Mouse (Mus musculus) stomach, postnatal 0 days (tissue): ENCODE measurements around the gene Kif1bp. TPM values are rescaled to one million over a fixed set of nuclear protein-coding genes. Genes with fewer than 3 reads are reported as not detected.

Source experiments
- ATAC-seq: fragments of 200-750 bp; cut with Nextera tagmentation; 2 replicates; pipeline ENCODE4 v1.8.0; 2017; ENCODE audit not compliant: low FRiP score, low TSS enrichment
- DNase-seq: peaks from one replicate; pipeline ENCODE4 v3.0.0-alpha.2; 2016; ENCODE audit warnings: low spot score
- H3K27ac ChIP-seq: fragments of 300-500 bp; sonication (generic); replicated peaks from 2 replicates; pipeline ENCODE4 v1.5.1; 2014; ENCODE audit warnings: mild to moderate bottlenecking, control low read depth
- H3K27me3 ChIP-seq: fragments of 300-500 bp; sonication (generic); 2 replicates; pipeline ENCODE4 v1.6.1; 2014; ENCODE audit warnings: low read length; ENCODE audit not compliant: control insufficient read depth, insufficient read depth
- H3K36me3 ChIP-seq: fragments of 300-500 bp; sonication (generic); 2 replicates; pipeline ENCODE4 v1.6.1; 2014; ENCODE audit warnings: low read length, mixed read lengths; ENCODE audit not compliant: control insufficient read depth, insufficient read depth
- H3K4me1 ChIP-seq: fragments of 300-500 bp; sonication (generic); replicated peaks from 2 replicates; pipeline ENCODE4 v1.6.1; 2014; ENCODE audit warnings: antibody characterized with exemption; ENCODE audit not compliant: control insufficient read depth, insufficient read depth
- H3K4me2 ChIP-seq: fragments of 300-500 bp; sonication (generic); replicated peaks from 2 replicates; pipeline ENCODE4 v1.6.1; 2014; ENCODE audit warnings: low read depth, mild to moderate bottlenecking, control low read depth, moderate library complexity
- H3K4me3 ChIP-seq: fragments of 300-500 bp; sonication (generic); 2 replicates; pipeline ENCODE4 v1.5.1; 2014; ENCODE audit warnings: low read depth, low read length, control low read depth
- H3K9ac ChIP-seq: fragments of 300-500 bp; sonication (generic); 2 replicates; pipeline ENCODE4 v1.6.1; 2014; ENCODE audit warnings: mild to moderate bottlenecking, low read length, control low read depth, mixed read lengths
- H3K9me3 ChIP-seq: fragments of 300-500 bp; sonication (generic); 2 replicates; pipeline ENCODE4 v1.6.1; 2016; ENCODE audit warnings: low read length; ENCODE audit not compliant: control insufficient read depth
- CTCF ChIP-seq: IDR thresholded peaks from 2 replicates; pipeline ENCODE4 v1.5.1; 2016; ENCODE audit warnings: antibody characterized with exemption, low read depth, mild to moderate bottlenecking, moderate library complexity
- EP300 ChIP-seq: optimal IDR thresholded peaks from 2 replicates; pipeline ENCODE3; 2016; ENCODE audit warnings: antibody characterized with exemption
- WGBS: fragments of 180-500 bp; shearing (Covaris S2); extraction: QIAGEN DNeasy Blood & Tissue Kit; methylation state at CpG from one replicate; pipeline ENCODE4 v1.1.7; 2014; 5-methylcytosine and 5-hydroxymethylcytosine counted together
- polyA plus RNA-seq: library from polyadenylated mRNA; unstranded; fragments of >200 nt; fragmentation: Nextera tagmentation; extraction: Ambion mirVana; gene quantifications from 2 replicates; pipeline ENCODE4 v1.2.1, GENCODE M21; 2015

Kif1bp gene
- polyA plus RNA-seq, 1 experiment from 2014 or later: 16.4 TPM

DNA sequence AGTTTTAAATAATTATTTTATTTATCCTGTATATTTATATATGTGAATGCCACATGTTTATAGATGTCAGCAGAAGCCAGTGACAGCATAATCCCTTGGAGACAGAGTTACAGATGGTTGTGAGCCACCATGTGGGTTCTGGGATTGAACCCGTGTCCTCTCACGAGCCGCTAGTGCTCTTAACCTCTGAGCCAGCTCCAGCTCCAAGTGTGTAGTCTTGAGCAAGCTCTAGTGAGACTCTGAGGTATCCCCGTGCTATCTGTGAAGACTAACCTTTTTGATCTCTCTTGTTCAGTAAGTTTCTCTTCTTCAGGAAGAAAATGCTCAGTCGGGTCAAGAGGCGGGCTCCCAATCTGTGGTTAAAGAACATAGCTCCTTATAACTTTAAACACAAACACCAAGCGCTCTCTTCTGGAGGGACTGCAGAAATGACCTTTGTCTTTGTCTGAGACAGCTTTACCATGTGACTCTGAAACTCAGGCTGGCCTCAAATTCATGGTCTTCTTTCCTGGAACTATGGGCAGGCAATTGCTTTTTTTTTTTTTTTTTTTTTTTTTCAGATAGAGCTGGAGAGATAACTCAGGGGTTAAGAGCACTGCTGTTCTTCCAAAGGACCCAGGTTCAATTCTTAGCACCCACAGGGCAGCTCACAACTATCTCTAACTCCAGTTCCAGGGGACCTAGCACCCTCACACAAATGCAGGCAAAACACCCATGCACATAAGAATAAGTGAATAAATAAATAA lies 8.0 kb downstream of the Kif1bp start:
- H3K4me3 ChIP-seq: no peak overlapping the region
- H3K27ac ChIP-seq: no peak overlapping the region
- no peak overlapping the region for H3K4me2 ChIP-seq
- WGBS: 89% methylated on average over 7 of the region's 7 CpGs
- H3K9me3 ChIP-seq: no peaks in the 10 kb centered on the region
- H3K9ac ChIP-seq: no peak overlapping the region
- no peak for ATAC-seq
- no peak for TF ChIP-seq EP300
- TF ChIP-seq CTCF: no peak
- H3K27me3 ChIP-seq: no peaks in the 10 kb centered on the region
- DNase-seq: no peak
- no peaks in the 10 kb centered on the region for H3K4me1 ChIP-seq
- peaks cover 9% of the 10 kb centered on the region for H3K36me3 ChIP-seq

DNA sequence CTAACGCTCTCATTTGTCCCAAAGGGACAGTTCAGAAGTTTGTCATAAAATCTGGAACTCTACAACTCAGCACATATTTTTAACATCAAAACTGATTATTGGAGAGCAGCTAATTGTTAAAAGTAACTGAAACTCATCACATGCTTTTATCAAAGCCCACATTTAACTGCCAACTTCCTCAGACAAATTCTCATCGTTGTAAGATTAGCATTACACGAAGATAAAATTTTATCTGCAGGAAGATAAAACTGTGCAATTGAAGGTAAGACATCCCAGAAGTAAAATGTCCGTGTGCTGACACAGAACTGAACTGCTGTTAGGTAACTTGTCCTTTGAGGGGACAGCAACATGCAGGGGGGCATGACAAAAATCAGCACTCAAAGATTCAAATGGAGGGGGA lies 9.4 kb downstream of the Kif1bp start:
- Histone ChIP-seq H3K27me3 (no peaks in the 10 kb centered on the region), H3K9me3 (no peaks in the 10 kb centered on the region), H3K4me3 (no peak overlapping the region), H3K4me2 (no peak overlapping the region), H3K27ac (no peak overlapping the region), H3K9ac (no peak overlapping the region), H3K4me1 (no peaks in the 10 kb centered on the region), H3K36me3 (peaks cover 10% of the 10 kb centered on the region)
- DNase-seq: no peak
- ATAC-seq: no peak
- TF ChIP-seq CTCF: no peak
- no peak for TF ChIP-seq EP300
- WGBS: 87% methylated on average over 4 of the region's 4 CpGs

DNA sequence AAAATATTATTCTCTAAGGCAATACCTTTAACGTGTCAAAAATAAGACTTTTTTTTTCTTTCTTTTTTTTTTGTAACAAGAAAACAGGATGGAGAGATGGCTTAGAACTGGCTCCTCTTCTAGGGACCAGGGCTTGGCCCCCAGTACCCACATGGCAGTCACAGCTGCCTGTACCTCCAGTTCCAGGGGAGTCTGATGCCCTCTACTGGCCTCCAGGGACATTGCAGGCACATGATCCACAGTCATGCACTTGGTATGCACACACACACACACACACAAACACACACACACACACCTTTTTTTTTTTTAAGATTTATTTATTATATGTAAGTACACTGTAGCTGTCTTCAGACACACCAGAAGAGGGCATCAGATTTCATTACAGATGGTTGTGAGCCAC lies 20.5 kb downstream of the Kif1bp start:
- no peak overlapping the region for H3K4me2 ChIP-seq
- peaks cover 8% of the 10 kb centered on the region; the same call in 1 of the 2 replicates for H3K36me3 ChIP-seq
- ATAC-seq (no peak), DNase-seq (no peak)
- no peaks in the 10 kb centered on the region for H3K9me3 ChIP-seq
- no peak overlapping the region for H3K4me3 ChIP-seq
- H3K4me1 ChIP-seq: no peaks in the 10 kb centered on the region
- 83% methylated on average over 1 of the region's 1 CpGs for WGBS
- H3K9ac ChIP-seq: no peak overlapping the region
- H3K27me3 ChIP-seq: no peaks in the 10 kb centered on the region
- no peak overlapping the region for H3K27ac ChIP-seq
- TF ChIP-seq CTCF (peak; percentile 63), EP300 (no peak)

DNA sequence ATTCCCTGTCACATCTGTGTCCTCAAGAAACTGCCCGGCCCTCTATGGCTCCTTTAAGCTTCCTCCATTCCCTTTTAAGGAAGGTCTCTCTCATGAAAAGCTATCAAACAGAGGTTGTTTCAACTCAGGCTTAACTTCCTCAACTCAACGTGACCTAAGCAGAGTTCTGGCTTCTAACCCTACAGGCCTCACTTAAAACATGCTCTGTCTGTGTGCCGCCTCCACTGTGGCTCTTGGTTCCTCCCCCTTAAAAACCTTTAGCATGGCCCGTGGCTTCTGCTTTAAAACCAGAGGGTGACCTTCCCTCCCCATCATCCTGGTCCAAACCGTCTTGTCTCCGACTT lies 21.7 kb downstream of the Kif1bp start:
- Histone ChIP-seq H3K9ac (no peak overlapping the region), H3K27me3 (no peaks in the 10 kb centered on the region), H3K27ac (no peak overlapping the region), H3K4me2 (no peak overlapping the region), H3K36me3 (peaks cover 6% of the 10 kb centered on the region; the same call in 1 of the 2 replicates), H3K9me3 (no peaks in the 10 kb centered on the region), H3K4me1 (no peaks in the 10 kb centered on the region), H3K4me3 (no peak overlapping the region)
- no peak for TF ChIP-seq CTCF
- no peak for TF ChIP-seq EP300
- WGBS: 86% methylated on average over 6 of the region's 6 CpGs
- DNase-seq (no peak), ATAC-seq (no peak)

DNA sequence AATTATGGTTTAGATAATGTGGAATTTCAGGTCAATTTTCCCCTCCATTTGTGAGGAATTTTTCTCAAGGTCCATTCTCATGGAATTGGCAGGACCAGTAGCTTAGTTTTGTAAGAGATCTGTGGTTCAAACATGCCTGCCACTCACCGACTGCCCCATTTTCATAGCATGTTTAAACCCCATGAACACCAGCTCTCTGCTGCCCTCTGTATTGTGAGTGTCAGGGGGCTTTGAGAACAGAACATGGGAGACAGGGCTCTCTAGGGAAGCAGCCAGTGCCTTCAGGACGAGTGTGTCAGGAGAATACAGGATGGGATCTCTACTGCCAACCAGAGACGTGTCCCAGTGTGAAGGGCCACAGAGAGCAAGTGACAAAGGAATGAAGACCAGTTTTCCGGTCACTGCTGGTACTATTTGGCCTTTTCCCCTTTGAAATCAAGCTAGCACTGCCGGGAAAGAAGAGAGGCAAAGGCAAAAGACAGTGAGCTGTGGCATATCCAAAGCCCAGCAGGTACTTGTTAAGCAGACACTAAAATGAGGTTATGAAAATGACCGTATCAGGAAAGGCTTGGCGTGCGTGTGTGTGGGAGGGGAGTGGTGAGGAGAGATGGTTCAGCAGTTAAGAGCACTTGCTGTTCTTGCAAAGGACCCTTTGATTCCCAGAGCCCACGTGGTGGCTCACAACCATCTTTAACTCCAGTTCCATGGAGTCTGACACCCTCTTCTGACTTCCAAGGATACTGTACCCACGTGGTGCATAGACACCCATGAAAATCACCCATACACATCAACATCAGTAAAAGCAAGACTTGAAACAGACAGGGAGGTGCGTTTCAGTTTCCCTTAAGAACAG lies 22.3 kb downstream of the Kif1bp start:
- DNase-seq (no peak), ATAC-seq (no peak)
- Histone ChIP-seq H3K4me1 (no peaks in the 10 kb centered on the region), H3K36me3 (peaks cover 6% of the 10 kb centered on the region; the same call in 1 of the 2 replicates), H3K4me2 (no peak overlapping the region), H3K4me3 (no peak overlapping the region), H3K9ac (no peak overlapping the region), H3K27ac (no peak overlapping the region), H3K9me3 (no peaks in the 10 kb centered on the region), H3K27me3 (no peaks in the 10 kb centered on the region)
- WGBS: 73% methylated on average over 11 of the region's 11 CpGs
- TF ChIP-seq EP300 (no peak), CTCF (peak; percentile 24; the same call in 1 of the 2 replicates)
